Mouse (Mus musculus): Measurements from ENCODE around the gene Fstl4.

Fstl4 gene

GRCm38 (mm10) chr11:53019509-53019908 lies 255.1 kb downstream of the Fstl4 start:
- DNase-seq (ENCODE audit: low spot score), result no peak

GRCm38 (mm10) chr11:53024403-53024802 lies 260.0 kb downstream of the Fstl4 start:
- no peak for DNase-seq (ENCODE audit: low spot score)

GRCm38 (mm10) chr11:53025686-53026085 lies 261.3 kb downstream of the Fstl4 start:
- no peak for DNase-seq (ENCODE audit: low spot score)

GRCm38 (mm10) chr11:53028421-53029168 lies 264.2 kb downstream of the Fstl4 start:
- no peak for DNase-seq (ENCODE audit: low spot score)

GRCm38 (mm10) chr11:53031777-53032176 lies 267.3 kb downstream of the Fstl4 start:
- no peak for DNase-seq (ENCODE audit: low spot score)

- DNase-seq (ENCODE audit: low spot score), result peak; percentile 40
Observed at GRCm38 (mm10) chr11:53032336-53032735, 267.9 kb downstream of the Fstl4 start.

- no peak for DNase-seq (ENCODE audit: low spot score)
Observed at GRCm38 (mm10) chr11:53035414-53035813, 271.0 kb downstream of the Fstl4 start.

GRCm38 (mm10) chr11:53046850-53047249 lies 282.4 kb downstream of the Fstl4 start:
- no peak for DNase-seq (ENCODE audit: low spot score)

- DNase-seq (ENCODE audit: low spot score), result no peak
Observed at GRCm38 (mm10) chr11:53054151-53054550, 289.7 kb downstream of the Fstl4 start.

GRCm38 (mm10) chr11:53055896-53056295 lies 291.5 kb downstream of the Fstl4 start:
- no peak for DNase-seq (ENCODE audit: low spot score)

GRCm38 (mm10) chr11:53056781-53057180 lies 292.3 kb downstream of the Fstl4 start:
- no peak for DNase-seq (ENCODE audit: low spot score)

GRCm38 (mm10) chr11:53057821-53058553 lies 293.6 kb downstream of the Fstl4 start:
- DNase-seq (ENCODE audit: low spot score), result no peak

- no peak for DNase-seq (ENCODE audit: low spot score)
Observed at GRCm38 (mm10) chr11:53058557-53058956, 294.1 kb downstream of the Fstl4 start.

- DNase-seq (ENCODE audit: low spot score), result no peak
Observed at GRCm38 (mm10) chr11:53067699-53068478, 303.5 kb downstream of the Fstl4 start.

GRCm38 (mm10) chr11:53068479-53069065 lies 304.1 kb downstream of the Fstl4 start:
- no peak for DNase-seq (ENCODE audit: low spot score)

GRCm38 (mm10) chr11:53069751-53070150 lies 305.3 kb downstream of the Fstl4 start:
- DNase-seq (ENCODE audit: low spot score), result no peak

GRCm38 (mm10) chr11:53071602-53072001 lies 307.2 kb downstream of the Fstl4 start:
- no peak for DNase-seq (ENCODE audit: low spot score)

GRCm38 (mm10) chr11:53077641-53078040 lies 313.2 kb downstream of the Fstl4 start:
- no peak for DNase-seq (ENCODE audit: low spot score)

GRCm38 (mm10) chr11:53078419-53079334 lies 314.2 kb downstream of the Fstl4 start:
- no peak for DNase-seq (ENCODE audit: low spot score)

- no peak for DNase-seq (ENCODE audit: low spot score)
Observed at GRCm38 (mm10) chr11:53081310-53081709, 316.9 kb downstream of the Fstl4 start.

GRCm38 (mm10) chr11:53085367-53085766 lies 320.9 kb downstream of the Fstl4 start:
- peak; percentile 13 for DNase-seq (ENCODE audit: low spot score)
